Comparison of ENCODE assay signal across 17 mouse cellular contexts in the genomic region with DNA sequence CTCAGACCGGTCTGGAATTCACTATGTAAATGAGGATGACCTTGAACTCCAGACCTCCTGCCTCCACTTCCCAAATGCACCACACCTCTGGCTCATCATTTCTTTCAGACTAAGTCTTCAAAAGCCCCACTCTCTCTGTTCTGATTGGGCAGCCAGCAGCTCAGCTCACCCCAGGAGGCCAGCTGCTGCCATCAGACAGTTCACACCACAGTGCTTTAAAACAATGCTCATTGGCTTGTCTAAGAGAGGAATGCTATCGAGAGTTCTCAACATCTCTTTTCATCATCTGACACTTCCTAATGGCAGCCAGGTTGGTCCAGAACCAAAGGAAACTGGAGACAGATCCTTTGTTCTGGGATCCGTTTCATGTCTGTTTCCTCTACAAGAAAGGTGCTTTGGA.
"Had no signal": no experiment of that assay in that cellular context is flagged by ENCODE, and none has a peak within 500 bp of the region (broad histone marks: within the 10 kb centered on the region; RNA-seq: fewer than 3 reads in every experiment).

No protein-coding gene starts in this region.

- H3K36me3 ChIP-seq: midbrain, embryonic 10.5 days; midbrain, embryonic 12.5 days had no signal

- H3K9me3 ChIP-seq: midbrain, embryonic 10.5 days; midbrain, embryonic 12.5 days; neural tube, embryonic 13.5 days; neural tube, embryonic 15.5 days; stomach, embryonic 15.5 days had no signal

- H3K27ac ChIP-seq: liver, embryonic 14.5 days; midbrain, embryonic 10.5 days; midbrain, embryonic 12.5 days; neural tube, embryonic 13.5 days; neural tube, embryonic 15.5 days; stomach, embryonic 15.5 days; stomach, postnatal 0 days had no signal

- DNase-seq: lung, adult 18-20 months; lung, embryonic 14.5 days; lung, postnatal 10 days; lung, postnatal 4 days; midbrain, embryonic 14.5 days; right cerebral cortex, postnatal 14 days; thymus, adult 2 months; thymus, postnatal 25 days; thymus, postnatal 4 days had no signal

- H3K4me3 ChIP-seq: midbrain, embryonic 10.5 days; midbrain, embryonic 12.5 days; myocyte; neural tube, embryonic 13.5 days; neural tube, embryonic 15.5 days; stomach, embryonic 15.5 days had no signal

- H3K9ac ChIP-seq: liver, embryonic 14.5 days; lung, embryonic 14.5 days; midbrain, embryonic 12.5 days; neural tube, embryonic 13.5 days; neural tube, embryonic 15.5 days; stomach, embryonic 15.5 days had no signal

- H3K4me1 ChIP-seq: midbrain, embryonic 12.5 days; neural tube, embryonic 15.5 days; stomach, embryonic 15.5 days had no signal
